Mouse (Mus musculus): ENCODE results near the gene Mtnr1b. TPM values are rescaled to one million over a fixed set of nuclear protein-coding genes. Genes with fewer than 3 reads are reported as not detected.
"Not testable (repeated sequence)": the region's sequence is repeated elsewhere in the genome, so short reads cannot be mapped to it uniquely, and the experiment has no call there.

Gene Mtnr1b
- polyA plus RNA-seq, 1 experiment, result not detected

DNA sequence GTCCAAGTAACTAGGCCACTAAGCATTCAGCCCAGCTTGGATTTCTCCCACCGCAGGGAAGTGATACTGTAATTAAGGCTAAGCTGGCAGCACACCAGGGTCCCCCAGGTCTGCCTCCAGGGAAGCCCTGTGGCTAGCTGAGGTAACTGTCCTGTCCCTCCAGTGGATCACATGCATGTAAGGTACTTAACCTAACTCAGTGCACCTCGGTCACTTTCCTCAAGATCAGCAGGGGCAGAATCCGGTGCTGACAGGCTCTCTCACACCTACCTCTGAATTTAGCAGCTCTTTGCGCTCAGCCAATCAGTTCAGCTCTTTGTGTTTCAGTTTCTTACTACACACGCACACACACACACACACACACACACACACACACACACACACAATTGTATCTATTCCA, 13.0 kb downstream of the Mtnr1b start:
- Histone ChIP-seq H3K4me3 (ENCODE audit: insufficient read depth, low read depth, low read length) (no peak overlapping the region), H3K4me1 (ENCODE audit: control insufficient read depth, insufficient read depth, insufficient read length, low read length) (no peaks in the 10 kb centered on the region), H3K27ac (replicated peaks; ENCODE audit: low read depth, low read length) (no peak overlapping the region)

DNA sequence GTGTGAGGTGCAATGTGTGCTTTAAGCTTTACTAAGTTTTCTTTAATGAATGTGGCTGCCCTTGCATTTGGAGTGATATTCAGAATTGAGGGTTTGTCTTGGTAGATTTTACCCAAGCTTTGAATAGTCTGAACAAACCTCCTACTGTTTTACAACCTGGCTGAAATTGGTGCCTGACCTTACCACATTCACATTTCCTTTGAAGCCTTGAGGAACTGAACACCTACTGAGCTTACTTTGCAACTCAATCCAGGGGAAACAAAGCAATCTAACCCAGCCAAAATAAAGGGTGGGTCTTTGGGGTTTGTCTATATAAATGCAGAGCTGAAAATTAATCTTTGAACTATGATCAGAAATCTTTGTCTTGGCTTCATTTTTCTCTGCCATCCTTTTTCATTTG, 23.6 kb downstream of the Mtnr1b start:
- no peak overlapping the region for H3K27ac ChIP-seq (replicated peaks; ENCODE audit: low read depth, low read length)
- no peak overlapping the region for H3K4me3 ChIP-seq (ENCODE audit: insufficient read depth, low read depth, low read length)

DNA sequence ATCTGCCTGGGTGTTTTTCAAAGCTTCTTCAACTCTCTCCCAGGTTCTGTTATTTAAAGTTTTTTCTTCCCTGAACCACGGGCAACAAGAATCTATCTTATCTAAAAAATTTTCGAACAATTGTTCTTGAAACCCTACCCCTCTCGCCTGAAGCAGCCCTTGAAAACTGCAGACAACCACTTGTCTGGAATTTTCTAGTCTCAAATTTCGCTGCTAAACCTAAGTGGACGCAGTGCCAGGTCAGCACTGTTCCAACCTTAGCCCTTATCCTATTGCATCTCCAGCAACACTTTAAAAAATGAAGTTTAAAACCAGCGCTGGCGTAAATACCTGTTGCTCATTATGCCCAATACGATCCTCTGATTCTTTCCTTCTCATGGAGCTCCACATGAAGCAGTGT, 29.0 kb downstream of the Mtnr1b start:
- Histone ChIP-seq H3K4me1 (ENCODE audit: control insufficient read depth, insufficient read depth, insufficient read length, low read length) (no peaks in the 10 kb centered on the region), H3K4me3 (ENCODE audit: insufficient read depth, low read depth, low read length) (no peak overlapping the region), H3K27ac (replicated peaks; ENCODE audit: low read depth, low read length) (no peak overlapping the region)

More for the DNA sequence above, 23.6 kb downstream of the Mtnr1b start:
- no peaks in the 10 kb centered on the region for H3K4me1 ChIP-seq (ENCODE audit: control insufficient read depth, insufficient read depth, insufficient read length, low read length)

DNA sequence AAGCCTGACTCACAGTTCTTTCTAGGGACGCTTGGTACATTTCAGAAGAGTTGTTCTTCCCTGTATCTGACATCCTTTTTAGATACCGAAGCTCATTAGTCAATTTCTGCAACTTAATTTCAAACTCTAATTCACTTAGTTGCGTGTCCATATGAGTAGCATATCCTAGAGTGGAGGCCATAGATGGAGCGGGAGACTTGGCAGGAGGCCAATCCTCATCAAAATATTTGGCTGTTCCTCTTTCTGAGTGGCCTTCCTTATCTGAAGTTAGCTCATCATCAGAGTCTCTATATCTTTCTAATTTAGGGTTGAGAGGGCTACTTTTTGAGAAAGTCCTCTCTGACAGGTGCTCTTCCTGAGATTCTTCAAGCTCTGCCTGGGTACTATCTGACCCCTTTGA, 29.4 kb downstream of the Mtnr1b start:
- not testable (repeated sequence) for H3K27ac ChIP-seq (replicated peaks; ENCODE audit: low read depth, low read length); H3K4me1 ChIP-seq (ENCODE audit: control insufficient read depth, insufficient read depth, insufficient read length, low read length); H3K4me3 ChIP-seq (ENCODE audit: insufficient read depth, low read depth, low read length)

DNA sequence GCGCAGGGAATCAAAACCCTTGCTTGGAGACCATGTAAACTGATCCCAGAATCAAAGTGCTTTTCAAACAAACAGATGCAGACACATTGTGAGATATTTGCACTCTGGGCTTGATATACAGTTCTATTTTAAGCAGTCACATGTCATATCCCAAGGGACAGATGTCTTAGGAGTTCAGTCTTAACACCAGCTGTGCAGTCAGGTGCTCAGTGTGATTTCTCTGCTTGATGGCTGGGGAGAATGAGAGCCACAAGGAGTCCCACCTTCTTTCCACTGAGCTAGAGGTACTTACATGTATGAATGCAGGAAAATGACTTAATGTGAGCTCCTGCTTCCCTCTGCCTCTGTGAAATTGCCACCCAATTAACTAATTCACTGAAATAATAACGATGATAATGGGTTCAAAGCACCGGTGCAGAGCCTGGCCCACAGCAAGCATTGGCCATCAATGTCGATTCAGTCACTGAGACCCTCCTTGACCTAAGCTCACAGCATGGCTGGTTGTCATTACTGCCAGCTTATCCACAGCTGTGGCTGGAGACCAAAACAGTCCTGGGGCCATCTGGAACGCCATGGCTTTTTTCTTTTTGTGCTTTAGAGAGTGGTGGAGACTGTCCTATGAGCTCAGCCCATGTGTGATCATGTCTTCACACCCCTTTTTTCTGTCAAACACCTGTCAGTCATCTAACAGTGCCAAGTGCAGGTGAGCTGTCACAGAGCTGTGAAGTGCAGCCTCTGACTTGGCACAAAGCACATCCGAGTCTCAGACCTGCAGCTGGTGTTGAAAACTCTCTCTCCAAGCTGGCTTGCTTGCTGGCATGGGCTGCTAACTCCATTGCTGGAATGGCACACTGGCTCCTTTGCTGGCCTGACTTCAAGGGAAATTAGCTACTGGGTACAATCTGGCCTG, 61.1 kb downstream of the Mtnr1b start:
- no peak overlapping the region for H3K27ac ChIP-seq (replicated peaks; ENCODE audit: low read depth, low read length)
- H3K4me3 ChIP-seq (ENCODE audit: insufficient read depth, low read depth, low read length), result no peak overlapping the region
- H3K4me1 ChIP-seq (ENCODE audit: control insufficient read depth, insufficient read depth, insufficient read length, low read length), result no peaks in the 10 kb centered on the region

DNA sequence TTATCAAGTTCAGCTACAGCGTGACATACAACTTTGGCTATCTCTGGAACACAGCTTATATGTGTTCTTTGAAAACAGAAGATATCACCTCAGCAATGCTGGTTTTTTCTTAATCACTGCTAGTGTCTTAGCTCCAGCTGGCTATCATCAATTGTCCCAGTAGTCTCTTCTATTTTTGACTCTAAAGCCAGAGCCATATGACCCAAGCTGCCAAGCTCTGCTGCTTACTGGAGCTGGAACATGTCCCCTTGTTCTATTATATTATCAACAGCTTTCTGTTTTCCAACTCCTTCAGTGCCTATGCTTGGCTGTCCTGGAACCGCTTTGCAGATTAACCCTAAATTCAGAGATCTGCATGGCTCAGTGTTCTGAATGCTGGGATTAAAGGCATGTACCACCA, 70.1 kb downstream of the Mtnr1b start:
- Histone ChIP-seq H3K27ac (replicated peaks; ENCODE audit: low read depth, low read length) (no peak overlapping the region), H3K4me3 (ENCODE audit: insufficient read depth, low read depth, low read length) (no peak overlapping the region), H3K4me1 (ENCODE audit: control insufficient read depth, insufficient read depth, insufficient read length, low read length) (no peaks in the 10 kb centered on the region)

DNA sequence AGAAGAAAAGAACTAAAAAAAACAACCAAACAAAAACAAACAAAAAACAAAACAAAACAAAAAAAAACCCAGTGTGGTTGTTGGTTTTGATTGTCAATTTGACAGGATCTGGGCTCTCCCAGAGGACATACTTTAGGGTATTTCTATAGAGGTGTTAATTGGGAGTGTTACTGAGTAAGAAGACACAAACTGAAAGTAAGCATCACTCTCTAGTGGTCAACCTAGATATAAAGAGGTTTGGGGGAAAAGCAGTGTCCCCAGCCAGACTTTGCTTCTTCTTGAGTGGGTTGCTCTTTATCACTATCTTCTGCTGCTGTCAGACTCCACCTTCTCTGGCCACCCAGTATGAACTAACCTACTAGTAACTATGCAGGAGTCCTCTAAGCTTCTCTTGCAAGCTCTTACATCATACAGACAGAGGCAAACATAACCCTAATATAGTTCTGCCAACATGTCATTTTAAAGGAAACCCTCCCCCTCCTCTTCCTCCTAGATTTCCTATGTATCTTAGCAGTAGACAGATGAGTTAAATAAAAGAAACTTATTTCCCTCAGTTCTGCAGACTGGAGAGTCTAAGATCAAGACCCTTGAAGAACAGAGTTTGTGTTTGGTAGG, 71.8 kb downstream of the Mtnr1b start:
- Histone ChIP-seq H3K4me1 (ENCODE audit: control insufficient read depth, insufficient read depth, insufficient read length, low read length) (no peaks in the 10 kb centered on the region), H3K4me3 (ENCODE audit: insufficient read depth, low read depth, low read length) (no peak overlapping the region), H3K27ac (replicated peaks; ENCODE audit: low read depth, low read length) (no peak overlapping the region)

DNA sequence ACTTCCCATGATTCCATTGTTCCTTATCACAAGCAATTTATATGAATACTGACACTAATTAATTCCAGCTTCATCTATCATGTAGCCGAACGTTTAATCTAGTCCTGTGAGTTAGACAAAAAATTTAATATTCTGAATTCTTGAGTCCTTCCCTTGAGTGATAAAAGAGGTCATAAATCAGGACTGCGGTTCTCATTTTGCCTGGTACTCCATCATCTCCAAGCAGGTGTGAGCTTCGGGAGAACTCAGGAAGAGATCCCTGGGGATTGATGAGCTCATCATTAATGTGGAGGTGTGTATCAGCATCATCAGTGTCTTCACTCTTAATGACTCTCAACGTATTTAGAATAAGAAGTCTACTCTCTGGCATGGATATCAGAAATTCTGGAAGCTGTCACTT, 74.0 kb downstream of the Mtnr1b start:
- no peaks in the 10 kb centered on the region for H3K4me1 ChIP-seq (ENCODE audit: control insufficient read depth, insufficient read depth, insufficient read length, low read length)
- H3K4me3 ChIP-seq (ENCODE audit: insufficient read depth, low read depth, low read length), result no peak overlapping the region
- no peak overlapping the region for H3K27ac ChIP-seq (replicated peaks; ENCODE audit: low read depth, low read length)

DNA sequence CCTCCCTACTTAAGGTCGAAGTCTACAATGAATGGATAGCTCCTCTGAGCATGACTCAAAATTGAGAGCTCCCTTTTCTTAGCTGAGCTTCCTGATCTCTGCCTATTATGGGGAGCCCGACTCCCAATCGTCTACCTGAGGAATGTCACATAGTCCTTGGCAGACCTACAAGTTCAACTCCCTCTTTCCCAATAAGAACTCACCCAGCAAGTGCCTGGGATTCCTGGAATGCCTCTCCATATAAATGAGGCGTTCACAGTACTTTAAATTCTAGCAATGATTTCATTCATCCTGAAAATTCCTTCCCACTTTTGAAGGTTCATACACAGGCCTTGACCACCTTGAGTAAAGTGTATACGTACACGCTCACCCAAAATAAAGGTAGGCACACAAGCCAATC, 79.9 kb downstream of the Mtnr1b start:
- H3K27ac ChIP-seq (replicated peaks; ENCODE audit: low read depth, low read length), result no peak overlapping the region
- no peaks in the 10 kb centered on the region for H3K4me1 ChIP-seq (ENCODE audit: control insufficient read depth, insufficient read depth, insufficient read length, low read length)
- no peak overlapping the region for H3K4me3 ChIP-seq (ENCODE audit: insufficient read depth, low read depth, low read length)

DNA sequence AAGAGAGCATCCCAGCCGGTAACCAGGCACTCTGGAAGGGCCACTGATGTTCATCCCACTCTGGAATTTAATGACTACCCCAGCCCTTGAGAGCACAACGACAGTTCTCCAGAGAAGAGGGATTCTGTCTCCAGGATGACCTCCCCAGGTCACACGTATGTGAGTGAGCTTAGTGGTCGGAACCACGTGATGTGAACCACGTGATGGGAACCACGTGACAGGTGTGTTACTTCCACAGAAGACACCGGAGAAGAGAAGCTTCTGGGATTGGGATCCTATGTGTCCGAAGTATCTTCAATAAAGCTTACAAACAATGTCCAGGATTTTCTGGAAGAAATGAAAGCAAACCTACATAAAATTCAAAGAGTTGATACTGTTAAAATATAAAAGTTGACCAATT, 82.3 kb downstream of the Mtnr1b start:
- Histone ChIP-seq H3K4me1 (ENCODE audit: control insufficient read depth, insufficient read depth, insufficient read length, low read length) (no peaks in the 10 kb centered on the region), H3K4me3 (ENCODE audit: insufficient read depth, low read depth, low read length) (no peak overlapping the region), H3K27ac (replicated peaks; ENCODE audit: low read depth, low read length) (no peak overlapping the region)

DNA sequence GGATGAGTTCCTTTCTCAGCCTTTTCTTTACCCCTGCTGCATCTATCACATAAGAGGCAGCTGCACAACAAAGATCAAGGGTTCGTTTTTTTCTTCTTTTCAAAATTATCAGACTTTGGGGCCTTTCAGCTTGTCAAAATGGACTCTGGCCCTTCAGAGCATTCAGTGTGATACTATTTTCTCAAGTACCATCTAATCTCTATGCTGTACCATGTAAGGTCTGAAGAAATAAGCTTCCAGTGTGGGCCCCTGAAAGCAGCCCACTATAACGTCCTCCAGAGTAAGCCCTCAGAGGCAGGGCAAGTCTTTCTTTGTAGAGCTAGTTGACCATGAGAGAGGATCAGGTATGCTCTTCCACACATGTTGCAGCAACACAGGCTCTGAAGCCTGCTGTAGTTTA, 87.7 kb downstream of the Mtnr1b start:
- Histone ChIP-seq H3K4me3 (ENCODE audit: insufficient read depth, low read depth, low read length) (no peak overlapping the region), H3K27ac (replicated peaks; ENCODE audit: low read depth, low read length) (no peak overlapping the region), H3K4me1 (ENCODE audit: control insufficient read depth, insufficient read depth, insufficient read length, low read length) (no peaks in the 10 kb centered on the region)

DNA sequence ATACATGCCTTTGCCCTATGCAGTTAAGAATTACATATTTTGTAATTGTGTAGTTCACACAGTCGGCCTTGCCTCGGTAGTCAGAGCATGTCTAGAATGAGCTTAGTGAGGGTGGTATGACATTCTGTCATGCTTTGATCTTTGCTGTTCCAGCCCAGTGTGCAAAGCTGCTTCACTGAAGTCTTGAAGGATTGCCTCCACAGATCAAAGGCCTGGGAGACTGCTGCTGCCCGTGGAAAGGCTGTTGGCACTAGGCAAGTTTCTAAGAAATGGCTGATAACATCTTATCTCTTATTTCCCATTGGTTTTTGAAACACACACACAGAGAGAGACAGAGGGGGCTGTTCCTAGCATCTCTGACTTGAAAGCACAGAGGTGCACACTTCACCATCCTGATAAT, 88.2 kb downstream of the Mtnr1b start:
- Histone ChIP-seq H3K4me3 (ENCODE audit: insufficient read depth, low read depth, low read length) (no peak overlapping the region), H3K27ac (replicated peaks; ENCODE audit: low read depth, low read length) (no peak overlapping the region), H3K4me1 (ENCODE audit: control insufficient read depth, insufficient read depth, insufficient read length, low read length) (no peaks in the 10 kb centered on the region)

DNA sequence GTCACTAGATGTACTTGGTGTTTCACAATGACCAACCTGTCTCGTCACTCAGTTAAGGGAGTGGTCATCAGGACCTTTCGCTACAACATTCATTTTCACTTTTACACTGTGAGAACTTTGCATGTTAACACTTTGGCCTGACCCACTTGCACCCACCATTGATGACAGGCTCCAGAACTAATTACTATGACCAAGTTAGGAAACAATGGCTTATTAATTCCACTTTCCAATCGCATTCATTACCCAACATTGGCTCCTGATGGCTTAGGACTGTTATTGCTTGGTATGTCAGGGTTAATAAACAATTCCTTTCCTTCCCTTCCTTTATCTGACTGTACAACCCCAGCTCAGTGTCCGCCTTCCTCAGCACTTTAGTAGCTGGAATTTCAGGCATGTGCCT, 92.4 kb downstream of the Mtnr1b start:
- H3K27ac ChIP-seq (replicated peaks; ENCODE audit: low read depth, low read length), result no peak overlapping the region
- H3K4me3 ChIP-seq (ENCODE audit: insufficient read depth, low read depth, low read length), result no peak overlapping the region
- no peaks in the 10 kb centered on the region for H3K4me1 ChIP-seq (ENCODE audit: control insufficient read depth, insufficient read depth, insufficient read length, low read length)

DNA sequence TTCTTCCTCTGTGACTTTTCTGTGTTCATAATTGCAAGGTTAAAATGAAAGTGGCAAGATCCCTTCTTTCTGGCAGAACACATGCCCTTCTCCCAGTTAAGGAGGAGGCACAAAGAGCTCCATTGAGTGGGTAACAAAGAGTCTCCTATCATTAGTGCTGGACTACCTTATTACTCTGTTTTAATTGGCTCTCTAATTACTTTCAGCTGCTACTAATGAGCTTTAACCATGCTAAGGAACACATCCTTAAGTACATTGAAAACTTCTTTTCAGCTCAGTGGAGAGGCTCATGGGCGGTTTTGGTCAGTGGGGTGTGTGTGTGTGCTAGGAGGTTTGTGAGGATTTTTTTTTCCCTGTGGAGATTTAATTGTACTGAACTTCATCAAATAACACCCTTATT, 99.4 kb downstream of the Mtnr1b start:
- H3K4me3 ChIP-seq (ENCODE audit: insufficient read depth, low read depth, low read length), result no peak overlapping the region
- no peak overlapping the region for H3K27ac ChIP-seq (replicated peaks; ENCODE audit: low read depth, low read length)
- no peaks in the 10 kb centered on the region for H3K4me1 ChIP-seq (ENCODE audit: control insufficient read depth, insufficient read depth, insufficient read length, low read length)

Data from brown adipose tissue, adult 24 weeks (tissue).